Mouse (Mus musculus) mouse trophoblast stem cell (cell line): ENCODE data around the gene Tmem79.
"Not testable (repeated sequence)": the region's sequence is repeated elsewhere in the genome, so short reads cannot be mapped to it uniquely, and the experiment has no call there.

Experiments
- in situ Hi-C, 2 experiments: fragments of 300-500 bp; cut with MseI, MboI; formaldehyde crosslinking; loops; 2 replicates in 1 of 2; 3 replicates in 1 of 2; pipeline ENCODE4 v1.15.1; 2025

The Tmem79 gene

DNA sequence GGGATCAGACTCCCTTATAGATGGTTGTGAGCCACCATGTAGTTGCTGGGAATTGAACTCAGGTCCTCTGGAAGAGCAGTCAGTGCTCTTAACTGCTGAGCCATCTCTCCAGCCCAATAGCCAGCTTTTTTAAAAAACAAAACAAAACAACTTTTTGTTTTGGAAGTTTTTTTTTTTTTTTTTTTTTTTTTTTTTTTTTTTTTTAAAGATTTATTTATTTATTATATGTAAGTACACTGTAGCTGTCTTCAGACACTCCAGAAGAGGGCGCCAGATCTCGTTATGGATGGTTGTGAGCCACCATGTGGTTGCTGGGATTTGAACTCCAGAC is 50.4 kb downstream of the Tmem79 start:
- in situ Hi-C loops, result not testable (repeated sequence)

DNA sequence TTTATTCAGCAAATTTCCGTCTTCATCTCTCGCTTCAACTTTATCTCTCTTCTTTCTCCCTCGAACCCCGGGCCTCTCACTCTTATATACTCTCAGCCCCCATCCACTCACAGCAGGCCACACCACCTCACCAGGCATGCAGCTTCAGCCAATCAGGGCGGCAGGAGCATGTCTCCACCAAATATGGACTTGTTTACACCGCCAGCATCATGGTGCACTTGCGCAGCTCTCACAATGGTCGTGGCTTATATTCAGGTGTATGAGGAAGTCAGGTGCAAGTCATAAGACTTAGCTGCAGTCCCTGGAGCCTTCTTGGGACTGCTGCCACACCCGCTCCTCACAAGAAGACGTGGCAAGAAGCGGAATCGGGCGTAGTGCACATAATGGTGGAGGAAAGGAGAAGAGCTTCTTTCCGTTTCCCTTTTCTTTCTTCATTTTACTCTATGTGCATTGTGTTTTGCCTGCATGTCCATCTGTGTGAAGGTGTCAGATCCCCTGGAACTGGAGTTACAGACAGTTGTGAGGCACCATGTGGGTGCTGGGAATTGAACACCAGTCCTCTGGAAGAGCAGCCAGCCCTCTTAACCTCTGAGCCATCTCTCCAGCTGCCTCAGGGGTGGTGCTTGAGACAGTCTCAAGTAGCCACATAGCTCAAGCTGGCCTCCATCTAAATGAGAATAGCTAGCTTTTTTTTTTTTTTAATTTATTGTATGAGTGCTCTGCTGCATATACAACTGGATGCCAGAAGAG is 51.0 kb downstream of the Tmem79 start:
- in situ Hi-C loops, result not testable (repeated sequence)

DNA sequence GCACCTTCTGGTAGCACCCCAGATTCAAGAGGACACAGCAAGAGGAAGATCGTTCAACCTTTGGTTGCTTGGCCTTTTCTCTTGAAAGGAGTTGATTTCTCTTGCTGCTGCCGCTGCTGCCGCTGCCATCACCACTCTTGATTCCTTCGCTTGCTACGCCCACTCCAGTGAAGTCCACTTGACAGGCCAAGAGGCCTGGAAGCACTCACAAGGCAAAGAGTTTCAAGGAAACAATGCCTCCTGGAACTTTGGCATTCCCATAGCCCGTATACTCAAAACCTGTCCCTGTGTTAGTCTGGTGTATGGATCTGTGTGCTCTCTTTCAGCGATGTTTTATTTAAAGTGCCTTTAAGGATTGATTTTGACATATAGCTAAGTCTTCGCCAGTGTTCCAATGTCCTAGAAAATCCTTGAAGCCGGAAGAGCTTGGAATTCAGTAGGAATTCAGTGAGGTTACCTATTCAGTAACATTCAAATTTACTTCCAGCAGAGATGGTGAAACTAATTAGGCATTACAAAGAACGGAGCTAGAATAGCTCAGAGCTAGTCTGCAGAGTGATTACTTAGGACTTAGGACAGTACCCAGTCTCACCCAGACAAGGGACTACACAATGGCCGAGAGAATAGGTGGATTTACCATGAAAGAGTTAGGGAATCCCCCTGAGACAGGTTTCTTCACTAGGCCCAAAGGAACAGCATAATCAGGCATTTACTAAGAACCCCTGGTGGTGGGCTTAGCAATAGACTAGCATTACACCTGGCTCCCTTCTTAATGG is 54.6 kb downstream of the Tmem79 start:
- in situ Hi-C loops, result not testable (repeated sequence)

DNA sequence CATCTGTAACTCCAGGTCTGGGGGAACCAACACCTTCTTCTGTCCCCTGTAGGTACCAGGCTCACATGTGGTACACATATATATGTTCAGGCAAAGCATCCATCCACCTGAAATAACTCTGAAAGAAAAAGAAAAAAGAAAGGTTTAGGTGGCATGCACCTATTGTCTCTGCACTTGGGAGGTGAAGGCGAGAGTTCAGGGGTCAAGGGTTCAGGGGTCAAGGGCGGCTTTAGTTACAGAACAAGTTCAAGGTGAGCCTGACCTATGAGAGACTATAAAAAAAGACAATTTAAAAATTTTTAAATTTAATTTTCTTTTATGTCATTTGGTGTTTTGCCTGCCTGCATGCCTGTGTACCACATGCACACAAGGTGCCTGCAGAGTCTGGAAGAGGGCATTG is 55.9 kb downstream of the Tmem79 start:
- in situ Hi-C loops, result no loop called here
